Mouse (Mus musculus) layer of hippocampus, adult 9-10 months (tissue): ENCODE measurements at regions not wholly inside any gene's neighbourhood (a gene's known extent, or its start where the extent isn't known, plus 50 kb on each side); places are given as distances from the start of the nearest gene placed in this dataset.

Experiments used
- DNase-seq: peaks from one replicate; pipeline ENCODE4 v3.0.0; 2022; ENCODE audit warnings: low spot score

DNA sequence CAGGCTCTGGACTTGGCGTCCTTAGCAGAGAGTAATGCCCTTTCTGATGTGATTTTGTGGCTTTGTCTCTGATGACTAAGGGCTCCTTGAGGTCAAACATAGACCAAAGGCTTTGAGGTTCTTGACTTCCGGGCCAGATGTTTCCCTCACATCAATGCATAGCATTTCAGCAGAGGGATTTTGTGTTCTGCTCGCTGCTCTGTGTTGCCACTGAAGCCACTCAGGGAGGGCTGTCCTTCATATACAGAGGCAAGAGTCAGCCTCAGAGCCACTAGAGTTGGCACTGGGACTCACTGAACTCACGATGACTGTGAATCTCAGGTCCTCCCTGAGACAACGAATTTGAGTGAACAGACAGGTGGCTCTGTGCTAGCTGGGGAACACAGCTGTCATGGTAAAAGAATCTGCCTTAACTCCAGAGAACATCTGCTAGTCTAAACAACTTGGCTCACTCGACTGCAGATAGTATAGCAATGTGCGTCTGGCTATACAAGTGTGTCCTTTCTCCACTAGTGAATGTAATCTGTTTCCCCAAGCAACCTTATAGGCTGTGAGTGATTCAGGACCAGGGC, 74.3 kb downstream of the Gp2 start:
- DNase-seq: no peak

DNA sequence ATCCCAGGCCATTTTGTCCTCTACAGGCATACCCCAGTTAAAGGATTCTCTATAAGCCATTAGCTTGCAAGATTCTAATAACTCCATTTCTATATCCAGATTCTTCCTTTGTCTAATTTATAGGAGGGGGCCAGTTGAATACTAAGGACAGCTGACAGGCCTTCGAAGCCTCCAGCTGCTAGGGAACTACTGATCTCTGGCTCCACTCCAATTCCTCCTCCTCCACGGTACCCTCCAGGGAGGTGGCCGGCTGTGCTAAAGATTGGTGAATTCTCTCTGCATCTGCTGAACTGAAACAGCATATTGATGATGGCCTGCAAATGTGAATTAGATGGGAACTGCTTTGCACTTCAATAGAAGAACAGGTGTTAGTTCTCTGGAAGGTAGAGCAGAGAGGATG, 79.2 kb downstream of the Gp2 start:
- DNase-seq: no peak

DNA sequence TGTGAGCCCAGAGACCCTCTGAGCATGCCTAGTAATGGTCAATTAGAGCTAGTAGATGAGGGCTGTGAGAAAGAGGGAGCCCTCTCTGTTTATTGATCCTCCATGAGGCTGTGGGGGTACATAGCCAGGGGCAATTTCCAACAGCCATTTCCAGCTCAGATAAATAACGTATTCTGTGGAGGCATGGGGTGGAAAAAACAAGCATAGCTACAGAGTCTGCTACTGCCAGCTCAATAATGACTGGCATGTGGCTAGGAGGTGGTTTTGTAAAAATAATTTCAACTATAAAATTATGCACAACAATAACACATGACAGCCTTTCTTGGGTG, 94.9 kb downstream of the Gp2 start:
- DNase-seq: no peak

DNA sequence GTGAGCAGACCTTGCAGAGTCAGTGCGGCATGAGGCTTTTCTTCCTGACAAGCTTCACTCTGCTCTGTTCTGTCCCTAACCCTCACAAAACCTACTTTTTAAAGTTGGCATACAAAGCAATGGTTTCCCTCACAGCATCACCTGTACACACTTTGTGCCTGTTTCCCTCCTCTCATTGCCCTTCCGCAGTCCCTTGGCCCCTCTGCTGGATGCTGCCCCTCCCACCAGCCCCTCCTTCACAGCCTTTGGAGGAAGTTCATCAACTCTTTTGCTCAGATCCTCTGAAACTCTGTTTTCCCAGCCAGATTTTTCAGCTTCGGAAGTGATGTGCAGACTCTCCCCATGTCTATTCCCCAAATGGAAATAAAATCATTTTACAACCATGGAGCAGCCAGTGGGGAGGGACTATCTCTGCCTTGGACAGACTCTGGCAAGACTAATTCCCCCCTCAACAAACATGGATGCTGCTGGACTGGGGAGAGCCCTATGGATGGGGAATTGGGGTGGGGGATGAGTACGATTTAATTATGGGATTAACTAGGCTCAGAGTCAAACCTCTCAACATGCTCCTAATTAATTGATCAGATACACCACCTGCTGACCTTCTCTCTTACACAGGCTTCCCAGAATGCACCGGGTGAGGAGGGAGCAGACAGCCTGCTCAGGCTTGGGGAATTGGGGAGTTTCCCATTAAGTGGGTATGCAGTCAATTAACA, 95.4 kb downstream of the Gp2 start:
- DNase-seq: no peak

DNA sequence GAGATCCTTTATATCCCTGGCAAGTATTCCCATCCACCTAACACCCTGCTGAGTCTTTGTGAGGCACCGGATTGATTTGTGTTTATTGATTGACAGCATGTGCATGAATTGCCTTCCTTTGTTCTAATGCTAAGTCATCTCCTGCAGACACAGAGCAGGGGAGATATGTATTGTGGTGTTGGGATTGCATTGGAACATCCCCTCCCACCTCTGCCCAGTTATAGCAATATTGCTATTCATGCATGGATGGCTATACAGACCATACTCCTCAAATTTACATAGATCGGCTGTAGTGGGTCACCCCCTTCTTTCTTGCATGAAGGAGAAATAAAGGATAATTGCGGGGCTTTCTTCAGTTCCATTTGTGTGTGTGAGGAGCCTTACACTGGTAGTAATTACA, 101.7 kb downstream of the Gp2 start:
- DNase-seq: no peak

DNA sequence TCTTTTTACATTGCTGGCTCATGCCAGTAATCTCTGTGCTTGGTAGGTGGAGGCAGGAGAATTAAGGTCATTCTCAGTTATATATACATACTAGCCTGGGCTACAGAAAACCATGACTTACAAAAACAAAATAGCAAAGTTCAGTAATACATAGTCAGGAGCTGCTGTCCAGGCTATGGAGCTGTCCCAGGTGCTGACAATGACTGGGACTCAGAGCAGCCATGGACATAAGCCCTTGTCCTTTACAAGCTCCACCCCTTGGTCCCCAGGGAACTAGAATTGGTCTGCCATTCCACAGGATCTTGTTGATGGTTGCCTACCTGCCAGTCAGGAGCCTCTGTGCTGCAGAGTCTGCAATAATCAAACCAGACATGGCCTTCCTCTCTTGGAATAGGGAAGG, 102.8 kb downstream of the Gp2 start:
- no peak for DNase-seq

DNA sequence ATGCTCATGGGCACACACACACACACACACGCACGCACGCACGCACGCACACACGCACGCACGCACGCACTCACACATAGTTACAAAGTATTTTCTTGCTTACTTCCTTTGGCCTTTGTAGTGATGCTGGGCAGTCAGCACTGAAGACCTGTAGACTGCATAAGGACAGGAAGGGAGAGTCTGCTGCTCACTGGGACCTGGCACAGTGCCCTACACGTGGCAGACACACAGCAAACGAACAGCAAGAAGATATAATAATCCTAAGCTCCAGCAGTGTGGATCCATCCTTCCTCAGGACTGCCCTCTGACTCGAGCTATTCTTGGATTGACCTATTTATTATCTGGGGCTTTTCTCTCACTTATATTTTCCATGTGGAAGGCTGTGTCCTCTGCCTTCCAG, 106.5 kb downstream of the Gp2 start:
- DNase-seq: no peak

DNA sequence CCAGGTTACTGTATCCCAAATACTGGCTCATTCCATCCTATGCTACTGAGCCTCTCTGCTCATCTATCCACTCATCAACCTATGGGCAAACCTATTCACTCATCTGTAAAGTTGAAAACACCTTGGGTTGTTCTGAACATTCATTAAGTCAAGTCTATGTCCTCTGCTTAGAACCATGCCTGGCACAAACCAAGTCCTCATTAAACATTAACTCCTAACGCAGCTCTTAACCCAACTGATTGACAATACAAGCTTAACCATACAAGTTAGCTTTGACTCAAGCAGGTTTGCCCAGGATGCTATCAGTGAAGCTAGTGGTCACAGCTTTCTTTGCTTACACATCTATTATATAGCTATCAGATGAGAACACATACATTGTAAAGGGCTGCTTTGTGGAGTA, 108.4 kb downstream of the Gp2 start:
- DNase-seq: no peak

DNA sequence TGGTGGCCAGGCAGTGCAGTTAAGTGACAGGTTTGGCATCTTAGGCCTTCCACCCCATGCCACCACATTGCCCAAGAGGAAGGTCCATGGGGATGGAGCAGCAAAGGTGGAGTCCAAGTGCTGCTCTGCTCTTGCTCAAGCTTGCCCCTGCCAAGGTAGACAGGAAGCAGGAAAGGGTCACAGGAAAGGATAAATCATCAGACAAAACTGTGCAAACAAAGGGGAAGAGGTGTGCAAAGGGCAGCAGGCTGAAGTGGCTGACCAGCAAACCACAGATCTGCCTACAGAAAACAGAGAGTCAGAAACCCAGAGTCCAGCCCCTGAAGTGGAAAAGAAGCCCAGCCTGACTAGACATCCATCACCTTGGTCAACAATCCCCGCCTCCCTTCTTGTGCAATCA, 115.7 kb downstream of the Gp2 start:
- DNase-seq: no peak

DNA sequence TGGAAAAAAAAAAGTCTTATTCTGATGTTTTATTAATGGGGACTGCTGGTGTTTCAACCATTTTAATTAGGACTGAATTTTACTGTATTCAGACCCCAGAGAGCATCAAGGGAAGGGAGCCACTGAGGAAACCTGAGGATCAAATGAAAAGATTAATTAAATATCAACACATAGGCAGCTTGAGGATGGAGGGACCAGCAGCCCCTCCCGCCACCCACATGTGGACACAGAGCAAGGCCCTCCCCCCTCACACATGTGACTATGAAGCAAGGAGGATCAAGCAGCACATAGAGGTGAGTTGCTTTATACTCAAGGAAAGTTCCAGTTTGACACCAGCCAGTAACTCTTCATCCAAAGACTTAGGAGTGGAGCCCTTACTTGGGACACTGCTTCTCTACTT, 126.0 kb downstream of the Gp2 start:
- no peak for DNase-seq

DNA sequence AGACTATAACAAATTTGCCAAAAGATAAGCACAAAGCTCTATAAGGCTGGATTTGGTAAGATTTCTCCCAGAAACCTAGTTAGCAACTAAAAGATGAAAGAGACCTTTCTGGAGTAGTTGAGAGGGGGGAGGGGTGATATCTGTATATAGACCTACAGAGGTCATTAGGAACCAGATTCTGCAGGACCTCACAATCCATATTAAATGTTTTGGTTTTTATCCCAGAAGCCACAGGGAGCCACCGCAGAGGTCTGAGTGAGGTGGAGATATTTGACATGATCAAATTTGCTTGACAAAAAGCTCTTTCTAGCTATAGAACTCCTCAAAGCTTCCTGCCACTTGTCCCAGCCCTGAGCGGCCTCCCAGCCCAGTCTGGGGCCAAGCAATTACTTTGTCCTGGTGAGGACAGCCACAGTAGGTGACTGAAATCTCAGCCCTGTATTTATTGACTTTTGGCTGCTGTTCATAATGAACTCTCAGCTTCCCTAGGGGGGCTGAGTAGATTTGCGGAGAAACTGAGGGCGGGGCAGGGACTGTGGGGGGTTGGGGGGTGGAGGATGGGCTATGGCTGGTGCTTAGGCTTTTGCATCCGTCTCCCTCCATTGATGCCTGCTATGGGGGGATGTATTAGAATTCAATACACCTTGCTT, 128.5 kb downstream of the Gp2 start:
- no peak for DNase-seq

DNA sequence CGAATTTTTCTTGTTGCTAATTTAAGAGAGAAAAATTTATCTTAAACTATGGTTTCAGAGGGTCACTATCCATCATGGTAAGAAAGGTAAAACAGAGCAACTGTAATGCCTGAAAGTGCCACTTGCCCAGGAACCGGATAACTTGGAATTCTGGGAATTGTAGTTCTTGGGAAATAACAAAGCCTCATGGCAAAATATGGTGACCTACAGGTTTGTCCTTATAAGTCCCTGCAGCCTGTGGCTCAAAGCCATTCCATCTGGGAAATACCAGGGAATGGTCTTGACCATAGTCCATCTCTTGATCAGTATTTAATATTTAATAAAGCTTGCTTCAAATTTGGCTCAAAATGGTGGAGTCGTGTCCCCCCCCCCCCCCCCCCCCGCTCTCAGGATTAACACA, 111.9 kb upstream of the Gpr139 start:
- DNase-seq: no peak

DNA sequence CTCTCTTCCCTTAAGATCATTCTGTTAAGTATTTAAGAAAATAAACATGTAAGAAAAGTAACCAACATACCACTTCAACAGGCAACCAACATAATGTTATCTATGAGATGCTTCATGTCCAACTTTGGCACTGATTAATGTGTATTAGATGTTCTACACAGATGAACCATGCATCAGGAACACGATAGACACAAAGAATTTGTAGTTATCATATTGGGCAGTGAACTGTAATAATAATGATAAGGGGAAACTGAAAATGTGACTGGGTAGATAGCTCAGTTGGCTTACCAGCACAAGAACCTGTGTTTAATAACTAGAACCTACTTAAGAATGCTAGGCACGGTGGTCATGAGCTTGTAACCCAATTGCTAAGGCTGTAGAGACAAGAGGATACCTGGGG, 107.0 kb upstream of the Gpr139 start:
- no peak for DNase-seq

DNA sequence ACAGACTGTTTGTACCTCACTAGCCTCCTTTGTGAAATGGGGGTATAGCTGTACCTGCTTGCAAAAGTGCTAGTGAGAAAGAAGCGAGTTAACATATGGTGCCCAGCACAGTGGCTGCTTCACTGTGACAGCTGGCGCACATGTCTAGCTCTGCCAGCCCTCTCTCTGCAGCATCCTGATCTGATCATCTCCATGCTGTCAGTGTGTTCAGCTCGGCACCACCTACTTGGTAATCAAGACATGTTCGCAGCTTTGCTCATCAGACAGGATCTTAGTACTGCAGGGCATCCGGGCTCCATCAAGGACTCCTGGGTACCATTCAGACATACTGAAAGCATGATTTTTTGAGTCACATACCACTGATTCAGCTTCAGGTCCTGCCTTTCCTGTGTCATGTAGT, 100.9 kb upstream of the Gpr139 start:
- peak; percentile 45 for DNase-seq

DNA sequence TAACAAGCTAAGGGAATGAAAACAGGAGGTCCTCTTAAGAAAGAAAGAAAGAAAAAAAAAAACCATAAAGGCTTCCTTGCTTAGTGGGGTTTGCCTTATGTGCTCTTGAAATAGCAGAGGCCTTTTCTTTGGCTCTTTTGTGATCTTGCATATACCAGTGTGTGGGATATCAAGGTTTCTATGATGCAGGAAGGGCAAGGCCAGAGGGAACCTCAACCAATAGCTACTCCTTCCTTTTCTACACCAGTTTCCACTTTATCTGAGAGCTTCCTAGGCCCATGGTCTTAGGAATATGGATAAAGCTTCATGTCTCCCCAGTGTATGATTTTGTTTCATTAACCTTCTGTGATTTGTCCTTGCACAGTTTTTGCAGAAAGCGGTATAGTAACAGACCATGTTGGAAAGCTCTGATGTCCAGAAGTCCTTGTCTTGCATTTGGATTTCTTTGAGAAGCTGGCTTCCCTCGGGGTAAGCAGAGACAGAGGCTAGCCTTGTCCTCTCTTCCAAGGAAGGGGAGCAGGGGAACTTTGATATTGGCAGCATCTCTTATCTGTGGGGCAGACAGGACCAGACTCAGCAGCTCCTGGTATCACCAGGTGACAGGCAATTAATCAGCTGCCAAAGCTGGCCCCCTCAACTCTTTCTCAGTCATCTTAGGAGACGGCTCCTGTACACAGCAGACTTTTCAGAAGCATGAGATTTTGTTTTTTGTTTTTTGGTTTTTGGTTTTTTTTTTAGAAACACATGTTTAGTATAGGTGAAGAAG, 95.7 kb upstream of the Gpr139 start:
- DNase-seq: no peak

DNA sequence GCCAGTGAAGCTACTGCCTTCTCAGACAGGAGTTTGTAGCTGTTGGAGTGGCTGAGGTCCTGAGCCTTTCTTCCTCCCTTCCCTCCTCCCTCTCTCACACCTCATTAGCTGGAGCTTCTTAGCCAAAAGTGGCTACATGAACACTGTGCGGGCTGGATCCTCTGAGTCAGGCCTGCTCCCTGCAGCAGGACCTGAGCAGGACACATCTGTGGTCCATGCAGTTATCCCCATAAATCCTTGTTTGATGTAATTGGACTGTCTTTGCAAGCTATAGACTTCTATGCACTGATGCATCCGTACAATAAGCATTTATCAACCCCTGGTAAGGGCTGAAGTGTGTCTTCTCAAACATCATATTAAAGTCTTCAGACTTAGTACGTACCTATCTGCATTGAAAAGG, 88.2 kb upstream of the Gpr139 start:
- no peak for DNase-seq

DNA sequence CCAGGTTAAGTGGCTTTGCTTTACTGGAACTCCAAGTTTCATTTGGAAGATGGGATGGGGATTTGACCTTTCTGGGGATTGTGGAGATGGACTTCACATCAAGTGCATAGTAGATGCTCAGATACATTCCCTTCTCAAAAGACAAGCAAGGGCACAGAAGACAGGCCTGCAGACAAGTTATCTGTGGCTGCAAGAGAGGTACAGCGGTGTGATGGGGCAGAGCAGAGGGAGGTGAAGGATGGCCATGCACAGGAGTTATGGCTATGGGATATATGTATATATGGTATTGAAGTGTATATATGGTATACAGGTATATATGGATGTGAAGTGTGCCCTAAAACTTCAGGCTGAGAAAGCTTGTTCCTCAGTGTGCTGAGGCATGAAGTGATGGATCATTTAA, 87.0 kb upstream of the Gpr139 start:
- DNase-seq: no peak

DNA sequence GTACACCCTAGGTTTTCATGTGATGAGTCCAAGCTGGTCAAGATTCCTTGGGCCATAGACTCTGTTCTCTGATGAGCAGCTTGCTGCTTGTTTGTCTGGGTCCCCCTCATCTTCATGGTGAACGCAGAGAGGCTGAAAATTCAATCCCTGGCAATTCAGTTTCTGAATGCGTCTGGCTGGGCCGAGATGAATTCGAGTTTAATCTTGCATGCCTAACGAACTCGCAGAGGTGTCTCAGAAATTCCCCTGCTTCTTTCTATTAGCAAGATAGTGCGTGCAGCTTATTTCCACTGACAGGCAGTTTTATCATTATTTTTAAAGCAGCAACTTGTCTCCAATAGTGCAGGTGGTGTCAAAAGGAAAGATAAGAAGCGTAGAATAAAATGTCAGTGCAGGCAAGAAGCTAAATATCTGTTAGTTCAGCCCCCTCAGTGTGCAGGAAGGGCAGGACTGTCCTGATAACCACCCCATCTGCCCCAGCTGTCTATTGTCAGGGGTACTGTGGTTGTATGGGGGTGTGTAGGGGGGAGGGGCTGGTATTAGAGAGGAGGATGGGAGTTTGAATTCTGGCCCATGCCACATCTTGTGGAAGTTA, 86.5 kb upstream of the Gpr139 start:
- DNase-seq: no peak

DNA sequence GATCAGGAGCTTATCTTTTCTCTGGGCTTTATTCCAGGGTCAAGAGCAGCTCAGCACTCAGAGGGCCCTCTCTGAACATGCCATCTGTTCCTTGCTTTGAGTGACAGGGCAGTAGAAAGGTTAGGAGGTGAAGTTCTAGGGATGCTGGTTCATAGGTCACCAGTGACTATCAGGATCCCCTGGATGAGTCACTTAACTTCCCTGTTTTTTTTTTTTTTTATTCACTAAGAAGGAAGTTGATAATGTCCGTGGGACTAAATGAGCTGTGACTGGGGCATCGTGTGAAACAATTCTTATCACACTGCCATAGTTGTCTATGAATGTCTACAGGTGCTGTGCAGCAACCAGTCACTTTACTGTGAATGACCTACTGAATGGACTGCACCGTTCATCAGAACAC, 73.8 kb upstream of the Gpr139 start:
- DNase-seq: no peak

DNA sequence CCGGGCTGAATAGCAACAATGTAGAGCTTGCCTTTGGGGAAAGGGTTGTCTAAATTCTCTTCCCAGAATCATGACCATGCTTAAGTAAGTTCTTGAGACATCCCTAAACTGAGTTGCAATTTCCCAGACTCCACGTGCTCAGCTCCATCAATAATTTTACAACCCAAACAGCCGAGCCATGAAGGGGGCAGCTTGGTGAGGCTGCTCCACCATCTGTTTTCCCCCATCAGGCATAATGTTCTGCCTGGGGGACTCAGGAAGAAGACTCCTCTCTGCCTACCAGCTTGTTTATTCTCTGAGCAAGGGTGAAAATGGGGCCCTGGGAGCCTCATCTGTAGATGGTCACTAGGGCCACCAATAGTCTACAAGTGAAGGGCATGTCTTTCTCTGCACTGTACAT, 72.5 kb upstream of the Gpr139 start:
- no peak for DNase-seq

DNA sequence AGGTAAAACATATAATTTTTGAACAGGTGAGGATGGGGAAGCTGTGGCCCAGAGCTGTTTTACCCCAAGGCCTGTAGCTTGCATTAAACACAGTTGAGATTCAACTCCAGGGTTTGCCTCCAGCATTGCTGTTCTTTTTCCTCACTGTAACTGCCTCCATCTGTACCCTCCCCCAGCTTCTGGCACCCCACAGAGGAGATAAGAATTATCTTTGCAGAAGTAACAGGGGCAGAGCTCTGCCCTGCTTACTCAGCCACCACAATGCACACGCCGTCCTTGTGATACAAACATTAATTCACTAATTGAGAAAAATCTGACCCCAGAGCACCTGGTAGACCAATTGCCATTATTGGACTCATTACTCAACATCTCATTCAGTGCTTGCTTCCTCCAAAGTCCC, 68.3 kb upstream of the Gpr139 start:
- DNase-seq: no peak

DNA sequence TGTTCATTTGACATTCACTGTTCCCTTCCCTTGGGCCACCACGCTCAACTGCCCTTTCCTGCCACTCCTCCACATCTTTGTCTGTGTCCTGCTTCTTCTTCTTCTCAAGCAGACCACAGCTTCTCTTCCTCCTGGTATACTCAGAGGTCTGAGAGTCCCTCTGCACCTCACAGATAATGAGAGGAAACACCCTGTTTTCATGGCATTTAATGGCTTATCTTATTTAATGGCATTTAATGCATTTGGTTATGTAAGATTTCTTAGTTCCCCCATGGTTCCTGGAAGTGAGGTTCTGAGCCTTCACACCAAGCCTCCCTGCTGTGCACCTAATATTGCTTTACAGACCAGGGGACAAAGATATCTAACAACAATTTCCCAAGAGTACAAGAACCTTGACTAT, 67.3 kb upstream of the Gpr139 start:
- DNase-seq: no peak

DNA sequence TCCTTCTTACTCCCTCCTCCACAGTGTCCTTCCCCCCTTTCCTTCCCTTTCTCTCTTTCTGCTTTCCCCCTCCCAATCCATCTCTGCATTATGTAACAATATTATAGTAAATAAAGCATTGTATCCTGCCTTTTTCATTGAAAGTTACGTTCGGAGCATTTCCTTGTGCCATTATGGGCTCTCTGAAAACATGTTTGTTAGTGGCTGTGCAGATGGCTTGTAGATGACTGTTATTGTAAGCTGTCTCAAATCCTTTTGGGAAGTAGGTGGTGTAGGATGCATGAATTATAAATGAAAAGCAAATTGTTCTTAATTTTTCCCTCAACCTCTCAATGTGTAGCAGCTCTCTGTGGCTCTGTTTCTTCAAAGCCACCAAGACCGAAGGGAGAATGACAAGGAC, 66.0 kb upstream of the Gpr139 start:
- peak; percentile 30 for DNase-seq
